Mouse (Mus musculus) thymus, adult 2 months (tissue): Measurements from ENCODE around the gene Zdhhc15. TPM values are rescaled to one million over a fixed set of nuclear protein-coding genes. Genes with fewer than 3 reads are reported as not detected.

ENCODE experiments used
- DNase-seq: peaks from one replicate; pipeline ENCODE4 v3.0.0; 2021
- H3K27ac ChIP-seq: fragments of 200-500 bp; 2 replicates; pipeline ENCODE4 v1.5.1; 2012; ENCODE audit warnings: low read length, control low read depth; ENCODE audit not compliant: control insufficient read depth, insufficient read depth
- H3K27me3 ChIP-seq: fragments of 200-500 bp; 2 replicates; pipeline ENCODE4 v1.6.1; 2012; ENCODE audit warnings: mild to moderate bottlenecking, low read length, moderate library complexity, mixed read lengths; ENCODE audit not compliant: control insufficient read depth, insufficient read depth
- H3K36me3 ChIP-seq: fragments of 200-500 bp; 2 replicates; pipeline ENCODE4 v1.6.1; 2012; ENCODE audit warnings: mild to moderate bottlenecking, low read length, moderate library complexity; ENCODE audit not compliant: control insufficient read depth, insufficient read depth
- H3K4me1 ChIP-seq: fragments of 200-500 bp; replicated peaks from 2 replicates; pipeline ENCODE4 v1.6.1; 2012; ENCODE audit warnings: low read length; ENCODE audit not compliant: control insufficient read depth, insufficient read depth
- H3K4me3 ChIP-seq: fragments of 200-500 bp; 2 replicates; pipeline ENCODE4 v1.5.1; 2012; ENCODE audit warnings: mild to moderate bottlenecking, low read length, control low read depth, moderate library complexity; ENCODE audit not compliant: control insufficient read depth, insufficient read depth
- CTCF ChIP-seq: fragments of 200-500 bp; IDR thresholded peaks from 2 replicates; pipeline ENCODE4 v1.5.1; 2012; ENCODE audit warnings: mild to moderate bottlenecking, control low read depth, low read length, moderate library complexity, borderline replicate concordance; ENCODE audit not compliant: control insufficient read depth, poor library complexity, insufficient read depth; ENCODE audit errors: extremely low read depth
- POLR2A ChIP-seq: fragments of 200-500 bp; IDR thresholded peaks from 2 replicates; pipeline ENCODE4 v1.6.1; 2012; ENCODE audit warnings: mild to moderate bottlenecking, low read length, control low read depth, moderate library complexity; ENCODE audit not compliant: control insufficient read depth, poor library complexity, insufficient read depth; ENCODE audit errors: extremely low read depth
- WGBS: fragments of 180-500 bp; shearing (Covaris S2); methylation state at CpG from one replicate; pipeline ENCODE4 v1.1.7; 2018; 5-methylcytosine and 5-hydroxymethylcytosine counted together
- polyA plus RNA-seq: library from polyadenylated mRNA; depleted of rRNA; stranded (reverse); fragments of >200 nt; gene quantifications from 2 replicates; pipeline ENCODE4 v1.2.3, GENCODE M21; 2012; rRNA removed

Zdhhc15 gene
- polyA plus RNA-seq, 1 experiment = 4.3 TPM

DNA sequence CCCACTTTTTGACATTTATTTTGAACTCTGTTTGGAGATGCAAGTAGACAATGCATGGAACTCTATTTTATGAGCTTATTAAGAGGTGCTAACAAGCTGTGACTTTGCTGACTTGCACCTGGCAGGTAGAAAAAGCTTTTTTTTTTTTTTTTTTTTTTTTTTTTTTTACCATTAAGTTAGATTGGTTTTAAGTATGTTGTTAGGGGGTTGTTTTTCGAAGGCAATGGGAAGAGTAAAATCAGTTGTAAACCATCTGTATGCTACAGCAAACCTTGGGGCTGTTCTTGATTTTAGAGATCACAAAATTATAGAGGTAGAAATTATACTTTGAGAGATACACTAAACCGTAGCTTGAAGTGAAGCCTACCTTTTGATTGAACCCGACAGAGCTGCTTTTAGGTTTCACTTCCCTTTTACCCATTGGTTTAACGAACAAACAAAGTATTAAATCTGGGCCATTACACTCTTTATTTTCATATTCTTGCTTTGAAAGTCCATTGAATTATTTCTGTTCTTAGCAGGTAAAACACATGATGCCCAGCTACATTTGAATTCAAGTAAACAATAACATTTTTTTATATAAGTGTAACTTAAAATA lies 181.9 kb downstream of the Zdhhc15 start:
- WGBS = 37% methylated on average over 4 of the region's 4 CpGs
- TF ChIP-seq POLR2A (no peak), CTCF (no peak)

DNA sequence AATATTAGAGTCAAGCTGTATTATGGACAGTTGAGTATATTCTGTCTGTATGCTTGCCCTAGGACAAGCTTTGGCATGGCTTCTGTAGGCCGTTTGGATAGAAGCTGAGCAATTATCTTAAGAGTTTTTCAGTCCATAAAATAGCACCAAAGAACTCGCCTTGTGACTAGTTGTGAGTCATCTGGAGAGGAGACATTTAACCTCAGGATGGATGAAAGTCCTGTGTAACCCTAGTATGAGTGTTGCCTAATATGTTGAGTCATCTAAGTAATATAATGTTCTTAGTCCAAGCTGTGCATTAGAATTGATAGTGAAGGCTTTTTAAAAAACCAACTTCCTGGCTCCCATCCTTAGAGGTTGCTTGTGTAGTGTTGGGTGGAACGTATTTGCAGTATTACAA lies 182.8 kb downstream of the Zdhhc15 start:
- no peaks in the 10 kb centered on the region for H3K27me3 ChIP-seq
- no peak for TF ChIP-seq CTCF
- TF ChIP-seq POLR2A = no peak
- H3K4me3 ChIP-seq = no peak overlapping the region
- DNase-seq = no peak
- 82% methylated on average over 3 of the region's 3 CpGs for WGBS
- no peaks in the 10 kb centered on the region for H3K36me3 ChIP-seq
- H3K4me1 ChIP-seq = no peaks in the 10 kb centered on the region
- no peak overlapping the region for H3K27ac ChIP-seq

More for the DNA sequence above, 181.9 kb downstream of the Zdhhc15 start:
- Histone ChIP-seq H3K4me3 (no peak overlapping the region), H3K27me3 (no peaks in the 10 kb centered on the region), H3K27ac (no peak overlapping the region), H3K4me1 (no peaks in the 10 kb centered on the region), H3K36me3 (no peaks in the 10 kb centered on the region)
- DNase-seq = no peak

Other genes starting within 250 kb of the Zdhhc15 start
- 4.8 and 5.0 TPM in 2 replicates for gene Uprt, start 188.2 kb downstream of the Zdhhc15 start, polyA plus RNA-seq
- 0.18 and 0.36 TPM in 2 replicates for gene Magee2, start 186.2 kb upstream of the Zdhhc15 start, polyA plus RNA-seq